Mouse (Mus musculus) c-Kit-positive CD71-negative TER-119-negative erythroid progenitor cells, embryonic 14.5 days (primary cell): ENCODE results near the gene Vmn2r17.

ENCODE experiments used
- DNase-seq: peaks from one replicate; pipeline ENCODE4 v3.0.0-alpha.2; 2013; ENCODE audit warnings: low read depth

Vmn2r17 gene

DNA sequence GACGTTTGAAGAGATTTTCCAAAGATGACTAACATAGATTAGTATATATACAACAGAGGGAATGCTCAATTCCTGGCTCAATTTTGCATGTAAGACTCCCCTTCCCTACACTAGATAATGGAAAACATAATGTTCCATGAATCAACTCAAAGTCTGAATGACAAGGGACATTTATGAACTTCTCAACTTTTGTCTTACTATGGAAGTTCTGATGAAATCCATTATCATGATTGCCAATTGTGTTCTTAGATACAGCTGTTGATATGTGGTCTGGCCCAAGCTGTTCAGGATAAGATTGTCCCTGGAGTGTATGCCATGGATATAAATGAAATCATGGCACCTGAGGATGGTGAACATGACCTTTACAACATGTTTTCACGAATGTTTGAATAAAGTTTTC is at the start of gene Vmn2r17:
TSS of gene Vmn2r17 (plus strand) at position 301 of the 400 bp plus-strand sequence.
- DNase-seq = no peak

DNA sequence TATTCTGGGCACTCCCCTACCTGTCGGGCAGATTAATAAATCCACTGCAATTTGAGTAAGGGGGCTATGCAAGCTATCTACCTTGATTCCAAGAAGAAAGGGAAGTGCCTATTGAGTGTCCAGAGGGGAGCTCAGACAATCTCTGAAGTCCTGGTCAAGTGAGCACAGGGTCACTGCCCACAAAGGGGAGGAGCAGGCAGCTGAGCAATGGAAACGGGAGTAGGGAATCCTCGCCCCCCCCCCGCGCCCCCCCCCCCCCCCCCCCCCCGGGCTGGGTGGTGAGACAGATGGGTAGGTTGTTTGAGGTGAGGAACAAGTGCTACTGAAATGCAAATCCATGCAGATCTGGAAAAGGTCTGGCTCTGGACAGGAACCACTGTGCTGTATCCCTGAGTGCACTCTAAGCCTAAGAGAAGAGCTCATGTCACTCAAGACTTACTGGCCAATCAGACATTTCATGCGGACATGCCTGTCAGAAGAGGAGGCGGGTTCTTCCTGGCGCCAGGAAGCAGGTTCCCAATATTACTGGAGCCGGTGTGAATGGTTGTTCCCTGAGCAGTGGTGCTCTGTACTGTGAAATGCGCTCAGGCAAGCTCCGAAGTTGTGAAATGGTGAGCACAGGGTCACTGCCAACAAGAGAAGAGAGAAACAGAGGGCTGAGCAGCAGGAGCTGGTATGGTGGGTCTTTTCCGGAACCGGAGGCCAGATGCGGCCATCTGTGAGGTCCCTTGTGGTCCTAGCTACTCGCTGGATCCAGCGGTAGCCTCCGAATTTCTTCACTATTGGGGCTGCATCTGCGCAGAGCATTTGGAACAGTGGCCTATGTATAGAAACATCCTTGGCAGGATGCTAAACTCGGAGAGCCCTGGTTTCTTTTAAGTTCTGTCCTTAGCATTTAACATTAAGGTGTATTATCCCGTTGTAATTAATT is 47.4 kb downstream of the Vmn2r17 start:
- DNase-seq = no peak

GRCm38 (mm10) chr5:109506729-109507128 is 87.2 kb downstream of the Vmn2r17 start:
- DNase-seq = peak; percentile 7
